Mouse (Mus musculus) brain, embryonic 18.5 days (tissue): ENCODE results near the gene Acox1.
A peak's percentile ranks its signal among the peaks of the same experiment; 100 is the strongest.

Experiments
- DNase-seq: peaks from one replicate; pipeline ENCODE4 v3.0.0-alpha.2; 2012; ENCODE audit warnings: low read depth, low spot score

The Acox1 gene

GRCm38 (mm10) chr11:116167884-116168439 lies 30.9 kb downstream of the Acox1 start, which contains the start of gene Fbf1:
TSS of gene Fbf1 (minus strand) at chr11:116168166.
- peak; percentile 94 for DNase-seq

DNA sequence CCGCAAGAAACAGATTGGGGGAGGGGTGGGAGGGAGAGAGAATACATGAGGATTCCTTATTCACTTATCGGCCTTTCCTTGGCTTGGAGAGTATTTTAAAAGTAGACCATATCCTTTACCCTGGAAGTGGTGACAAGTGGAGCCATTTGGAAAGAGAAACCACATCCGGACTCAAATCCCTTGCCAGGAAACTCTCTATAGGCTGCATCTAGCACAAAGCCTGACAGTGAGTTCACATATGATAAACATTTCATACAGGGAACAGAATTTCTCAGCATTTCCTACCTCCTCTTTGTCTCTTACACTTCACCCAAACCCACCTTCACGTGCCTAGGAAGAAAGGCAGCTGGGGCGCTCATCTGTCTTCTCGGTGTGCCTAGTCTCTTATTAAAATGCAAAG lies 31.6 kb downstream of the Acox1 start:
- DNase-seq: no peak

DNA sequence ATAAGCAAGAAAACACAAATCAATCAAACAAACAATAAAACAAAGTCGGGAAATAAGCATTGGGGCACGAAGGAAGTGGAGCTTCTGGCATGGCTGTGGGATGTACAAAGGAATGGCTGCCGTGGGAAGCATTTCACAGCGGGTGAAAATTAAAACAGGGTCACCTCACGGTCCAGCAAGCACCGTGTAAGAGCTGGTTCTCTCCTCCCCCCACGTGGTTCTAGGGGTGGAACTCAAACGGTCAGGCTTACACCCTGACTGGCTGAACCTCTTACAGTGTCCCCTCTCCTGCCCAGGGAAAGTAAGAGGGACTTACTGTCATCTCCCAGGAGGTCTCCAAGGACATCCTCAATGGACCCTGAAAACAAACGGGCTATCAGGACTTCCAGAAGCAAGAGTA lies 35.8 kb downstream of the Acox1 start:
- DNase-seq: no peak

DNA sequence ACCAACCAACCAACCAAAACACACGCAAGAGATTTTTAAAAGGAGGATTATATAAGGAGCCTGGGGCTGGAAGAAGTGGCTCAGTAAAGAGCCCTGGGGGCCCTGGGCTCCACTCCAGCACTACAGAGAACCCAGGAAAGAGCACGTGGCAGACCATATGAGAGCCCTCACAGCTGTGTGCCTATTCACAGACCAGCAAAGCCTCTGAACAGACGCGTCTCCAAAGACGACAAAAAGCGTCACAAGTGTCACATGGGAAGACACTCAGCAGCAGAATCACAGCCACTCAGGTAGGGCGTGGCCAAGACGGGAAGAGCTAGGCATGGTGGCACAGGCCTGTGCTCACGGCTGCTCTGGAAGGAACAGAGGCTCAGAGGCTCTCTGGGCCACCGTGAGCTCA lies 36.7 kb downstream of the Acox1 start:
- no peak for DNase-seq

DNA sequence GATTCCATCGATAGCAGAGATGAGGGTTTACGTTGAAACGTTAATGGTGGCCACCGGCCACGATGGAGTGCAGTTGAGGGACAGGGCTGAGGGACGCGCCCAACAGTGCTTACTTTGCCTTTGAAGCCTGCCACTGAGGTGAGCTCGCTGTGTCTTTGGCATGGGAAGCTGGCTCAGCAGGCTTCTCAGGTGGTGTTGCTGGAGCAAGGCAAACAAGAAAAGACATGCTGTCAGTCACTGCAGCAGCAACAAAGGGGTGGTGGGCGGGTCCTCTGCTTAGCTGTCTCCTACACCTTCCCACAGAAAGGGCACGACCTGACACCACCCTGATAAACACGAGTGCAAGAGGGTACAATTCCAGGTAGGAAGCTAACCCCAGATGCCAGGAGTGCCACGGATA lies 37.5 kb downstream of the Acox1 start:
- DNase-seq: no peak

- DNase-seq: no peak
These were observed 47.9 kb downstream of the Acox1 start for GRCm38 (mm10) chr11:116150960-116151359.

DNA sequence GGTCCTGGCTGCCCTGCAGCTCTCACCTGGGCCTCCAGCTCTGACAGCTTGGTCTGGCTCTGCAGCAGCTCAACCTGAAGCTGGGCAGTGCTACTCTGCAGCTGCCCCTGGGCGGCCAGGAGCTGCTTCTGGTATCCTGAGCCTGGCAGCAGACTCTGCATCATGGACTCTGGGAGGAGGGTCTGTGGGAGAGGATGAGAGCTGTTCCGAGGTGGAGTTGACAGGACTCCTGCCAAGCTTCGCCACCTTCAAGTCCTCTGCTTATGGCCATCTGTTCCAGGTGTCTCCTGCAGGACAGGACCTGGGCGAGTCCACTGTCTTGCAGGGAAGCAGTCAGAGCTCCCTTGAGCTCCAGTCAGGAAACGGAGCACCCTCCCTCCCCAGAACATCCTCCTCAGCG lies 49.5 kb downstream of the Acox1 start:
- no peak for DNase-seq

- DNase-seq: no peak
These were observed 50.1 kb downstream of the Acox1 start for GRCm38 (mm10) chr11:116148761-116149221.

DNA sequence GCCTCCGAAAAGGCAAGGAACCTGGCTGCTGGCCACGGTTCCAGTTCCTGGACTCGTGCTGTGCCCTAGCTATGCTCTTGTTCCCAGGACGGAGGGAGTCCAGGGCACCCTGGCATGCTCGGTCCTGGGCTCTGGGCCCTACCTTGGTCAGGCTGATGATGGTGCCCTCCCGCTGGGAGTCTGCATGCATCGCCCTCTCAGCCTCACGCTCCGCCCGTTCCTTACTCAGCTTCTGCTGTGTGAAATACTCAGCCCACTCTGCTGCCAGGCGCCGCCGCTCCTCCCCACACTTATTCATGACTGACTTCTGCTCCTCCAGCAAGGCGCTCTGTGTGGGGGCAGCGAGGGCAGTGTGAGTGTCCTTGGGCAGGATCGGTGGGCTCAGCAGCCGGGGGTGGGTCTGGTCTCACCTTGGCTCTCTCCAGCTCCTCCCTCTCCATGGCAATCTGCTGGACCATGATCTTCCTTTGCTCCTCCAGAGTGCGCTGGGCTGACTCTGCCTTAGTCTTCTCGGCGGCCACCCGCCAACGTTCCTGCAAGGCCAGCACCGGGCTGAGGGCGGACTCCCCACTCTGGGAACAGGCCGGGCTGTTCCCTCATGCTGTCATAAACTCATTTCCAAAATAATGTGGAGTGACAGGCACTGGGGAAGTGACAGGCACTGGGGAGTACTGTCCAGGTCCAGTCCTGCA lies 52.4 kb downstream of the Acox1 start:
- no peak for DNase-seq

GRCm38 (mm10) chr11:116145481-116146293 lies 53.2 kb downstream of the Acox1 start:
- DNase-seq: no peak

DNA sequence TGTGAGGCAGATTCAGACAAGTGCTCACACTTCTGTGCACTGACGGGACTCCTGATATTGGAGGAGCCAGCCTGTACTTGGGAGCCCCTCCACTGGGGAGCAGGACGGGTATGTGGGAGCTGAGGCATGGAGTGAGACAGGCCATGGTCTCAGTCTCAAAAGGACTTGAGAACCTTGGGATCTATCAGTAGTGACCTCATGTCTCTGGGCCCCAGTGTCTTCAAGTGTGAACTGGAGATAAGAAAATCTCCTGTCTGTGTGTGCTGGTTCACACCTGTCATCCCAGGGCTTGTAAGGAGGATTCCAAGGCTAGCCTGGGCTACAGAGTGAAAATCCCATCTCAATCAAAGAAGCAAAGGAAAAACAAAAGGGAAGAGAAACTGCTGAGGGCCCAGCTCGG lies 55.4 kb downstream of the Acox1 start:
- DNase-seq: no peak

GRCm38 (mm10) chr11:116142211-116142991 lies 56.4 kb downstream of the Acox1 start:
- DNase-seq: no peak

DNA sequence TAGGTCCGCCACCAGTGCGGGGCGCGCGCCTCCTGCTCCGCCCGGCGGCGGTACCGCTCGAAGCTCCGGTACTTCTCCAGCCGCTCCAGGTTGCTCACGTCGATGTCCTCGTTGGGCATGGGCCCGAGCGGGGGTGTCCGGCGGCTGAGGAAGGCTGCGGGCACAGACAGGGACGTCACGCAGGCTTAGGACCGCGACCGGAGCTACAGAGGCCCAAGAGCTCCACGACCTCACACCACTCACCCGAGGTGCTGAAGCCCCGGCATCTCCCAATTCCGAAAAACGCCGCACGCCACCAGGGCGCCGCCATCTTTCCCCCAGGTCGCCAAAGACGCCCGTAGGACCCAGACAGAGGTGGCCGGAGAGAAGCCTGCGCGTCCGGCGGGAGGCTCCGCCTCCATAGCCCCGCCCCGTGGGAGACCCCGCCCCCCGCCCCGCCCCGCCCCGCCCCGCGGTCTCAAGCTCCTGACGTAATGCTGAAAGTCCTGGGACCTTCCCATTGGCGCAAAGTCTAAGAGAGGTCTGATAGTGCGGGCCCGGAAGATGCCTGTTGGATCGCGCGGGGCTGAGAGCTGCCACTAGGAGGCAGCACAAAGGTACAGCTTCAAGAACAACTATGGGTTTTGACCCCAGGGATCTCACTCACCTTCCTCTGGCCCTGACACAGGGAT lies 60.2 kb downstream of the Acox1 start, which contains the start of gene Mrpl38:
TSS of gene Mrpl38 (minus strand) at position 401 of the 671 bp plus-strand sequence.
- DNase-seq: peak; percentile 76

GRCm38 (mm10) chr11:116138096-116138467 lies 60.8 kb downstream of the Acox1 start:
- DNase-seq: no peak

DNA sequence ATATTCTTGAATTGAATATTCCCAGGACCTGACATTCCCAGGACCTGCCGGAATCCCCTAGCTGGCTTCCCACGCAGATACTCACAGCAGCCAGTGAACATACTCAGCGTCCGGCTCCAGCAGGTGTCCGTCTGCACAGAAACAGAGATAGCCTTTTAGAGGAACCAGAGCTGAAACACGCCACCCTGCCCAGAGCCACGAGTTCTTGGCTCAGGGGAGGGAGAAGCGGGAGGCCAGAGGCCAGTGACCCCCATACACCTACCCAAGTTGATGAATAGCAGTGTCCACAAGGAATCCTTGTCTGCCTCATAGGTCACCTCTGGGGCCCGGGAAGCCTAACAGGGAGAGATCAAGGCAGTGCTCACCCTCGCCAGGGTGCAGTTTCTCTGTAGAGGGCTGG lies 64.7 kb downstream of the Acox1 start:
- no peak for DNase-seq

- no peak for DNase-seq
These were observed 65.3 kb downstream of the Acox1 start for GRCm38 (mm10) chr11:116133497-116133896.

DNA sequence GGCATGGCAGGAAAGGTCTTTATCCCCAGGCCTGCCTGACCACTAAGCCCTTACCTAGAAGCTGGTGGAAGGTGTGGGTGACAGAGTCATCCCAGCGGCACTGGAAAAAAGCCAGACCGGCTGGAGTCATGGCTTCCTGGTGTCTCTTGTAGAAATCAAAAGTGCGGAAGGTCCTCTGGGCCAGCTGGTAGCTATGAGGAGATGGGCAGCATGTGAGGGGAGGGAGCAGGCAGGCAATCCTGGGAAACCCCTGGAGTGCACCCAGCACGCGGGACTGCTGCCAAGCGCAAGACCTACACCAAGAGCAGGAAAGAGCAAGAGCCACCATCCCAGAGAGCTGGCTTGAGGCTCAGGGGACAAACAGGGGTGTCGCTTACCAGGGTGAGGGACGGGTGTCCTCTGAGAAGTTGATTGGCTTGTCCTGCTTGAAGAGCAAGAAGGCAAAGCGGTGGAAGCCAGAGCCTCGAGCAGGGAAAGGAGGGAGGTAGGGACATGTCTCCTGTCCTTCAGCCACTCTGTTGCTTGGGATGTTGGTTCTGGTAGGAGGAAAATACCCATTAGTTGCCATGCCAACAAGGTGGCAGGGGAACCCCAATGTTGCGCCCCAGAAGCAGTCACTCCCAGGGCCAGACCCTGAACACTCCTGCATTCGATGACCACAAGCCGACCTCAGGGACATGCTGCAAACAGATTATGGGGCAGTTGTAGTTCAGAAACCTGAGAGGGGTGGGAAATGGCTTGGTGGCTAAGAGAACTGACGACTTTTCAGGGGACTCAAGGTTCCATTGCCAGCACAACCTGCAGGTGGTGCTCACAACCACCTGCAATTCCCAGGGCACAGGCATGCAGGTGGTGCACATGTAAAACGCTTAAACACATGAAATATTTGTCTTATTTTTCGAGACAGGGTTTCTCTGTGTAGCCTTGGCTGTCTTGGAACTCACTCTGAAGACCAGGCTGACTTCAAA lies 66.2 kb downstream of the Acox1 start:
- DNase-seq: no peak

DNA sequence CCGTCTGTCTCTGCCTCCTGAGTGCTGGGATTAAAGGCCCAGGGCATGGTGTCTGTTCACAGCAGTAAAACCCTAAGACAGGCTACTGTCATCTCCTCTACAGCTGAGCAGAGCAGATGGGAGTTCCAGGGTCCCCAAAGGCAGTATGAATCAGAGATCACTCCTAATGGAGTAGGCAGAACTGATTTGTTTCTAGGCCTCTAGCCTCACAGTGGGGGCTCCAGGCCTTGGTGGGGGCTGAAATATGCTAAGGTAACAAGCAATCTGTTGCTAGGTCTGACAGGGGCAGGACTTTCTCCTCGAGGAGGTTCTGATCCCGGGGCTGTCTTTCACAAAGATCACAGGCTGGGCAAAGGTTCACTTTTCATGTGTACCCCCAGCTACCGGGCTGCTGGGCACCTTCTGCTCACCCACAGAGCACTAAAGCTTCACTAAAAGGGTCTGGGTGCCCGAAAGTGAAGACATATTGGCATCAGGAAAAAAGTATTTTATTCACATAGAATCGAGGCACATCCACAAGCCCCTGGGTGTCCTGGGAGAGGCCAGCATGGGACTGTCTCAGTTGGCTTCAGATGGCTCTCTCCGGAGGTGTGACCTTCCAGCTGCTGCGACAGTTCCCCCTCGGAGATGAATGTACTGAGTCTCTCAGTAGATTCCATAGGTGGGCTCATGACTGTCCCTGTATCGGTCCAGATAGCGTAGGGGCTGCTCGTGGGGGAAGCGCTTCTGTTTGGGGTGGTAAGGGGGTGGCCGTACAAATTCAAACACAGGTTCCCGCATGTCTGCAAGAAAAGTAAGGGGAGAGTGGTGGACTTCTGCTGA lies 67.3 kb downstream of the Acox1 start:
- no peak for DNase-seq
